Mouse (Mus musculus): ENCODE results near the gene Serinc5.

Serinc5 gene

GRCm38 (mm10) chr13:92705016-92705535 is 94.2 kb downstream of the Serinc5 start:
- no peak for DNase-seq (ENCODE audit: low spot score)

- DNase-seq (ENCODE audit: low spot score), result no peak
Observed at GRCm38 (mm10) chr13:92706342-92707061, 95.6 kb downstream of the Serinc5 start.

- no peak for DNase-seq (ENCODE audit: low spot score)
Observed at GRCm38 (mm10) chr13:92707941-92708340, 97.0 kb downstream of the Serinc5 start.

GRCm38 (mm10) chr13:92708466-92708865 is 97.6 kb downstream of the Serinc5 start:
- no peak for DNase-seq (ENCODE audit: low spot score)

- DNase-seq (ENCODE audit: low spot score), result no peak
Observed at GRCm38 (mm10) chr13:92709535-92709934, 98.6 kb downstream of the Serinc5 start.

- DNase-seq (ENCODE audit: low spot score), result no peak
Observed at GRCm38 (mm10) chr13:92710361-92710760, 99.5 kb downstream of the Serinc5 start.

- DNase-seq (ENCODE audit: low spot score), result no peak
Observed at GRCm38 (mm10) chr13:92711821-92712220, 100.9 kb downstream of the Serinc5 start.

GRCm38 (mm10) chr13:92712619-92713018 is 101.7 kb downstream of the Serinc5 start:
- no peak for DNase-seq (ENCODE audit: low spot score)

- no peak for DNase-seq (ENCODE audit: low spot score)
Observed at GRCm38 (mm10) chr13:92717851-92718665, 107.2 kb downstream of the Serinc5 start.

GRCm38 (mm10) chr13:92721006-92721405 is 110.1 kb downstream of the Serinc5 start:
- DNase-seq (ENCODE audit: low spot score), result no peak

GRCm38 (mm10) chr13:92722389-92722788 is 111.5 kb downstream of the Serinc5 start:
- no peak for DNase-seq (ENCODE audit: low spot score)

- DNase-seq (ENCODE audit: low spot score), result no peak
Observed at GRCm38 (mm10) chr13:92729811-92730210, 118.9 kb downstream of the Serinc5 start.

GRCm38 (mm10) chr13:92731811-92732210 is 120.9 kb downstream of the Serinc5 start:
- DNase-seq (ENCODE audit: low spot score), result no peak

GRCm38 (mm10) chr13:92732836-92733235 is 121.9 kb downstream of the Serinc5 start:
- DNase-seq (ENCODE audit: low spot score), result no peak

GRCm38 (mm10) chr13:92733252-92733651 is 122.4 kb downstream of the Serinc5 start:
- DNase-seq (ENCODE audit: low spot score), result peak; percentile 45

- no peak for DNase-seq (ENCODE audit: low spot score)
Observed at GRCm38 (mm10) chr13:92733741-92734140, 122.8 kb downstream of the Serinc5 start.

- DNase-seq (ENCODE audit: low spot score), result no peak
Observed at GRCm38 (mm10) chr13:92735693-92736092, 124.8 kb downstream of the Serinc5 start.

- DNase-seq (ENCODE audit: low spot score), result no peak
Observed at GRCm38 (mm10) chr13:92736516-92737300, 125.8 kb downstream of the Serinc5 start.

GRCm38 (mm10) chr13:92738821-92739220 is 127.9 kb downstream of the Serinc5 start:
- no peak for DNase-seq (ENCODE audit: low spot score)

- DNase-seq (ENCODE audit: low spot score), result no peak
Observed at GRCm38 (mm10) chr13:92739858-92740257, 129.0 kb downstream of the Serinc5 start.

- DNase-seq (ENCODE audit: low spot score), result peak; percentile 34
Observed at GRCm38 (mm10) chr13:92740671-92741270, 129.9 kb downstream of the Serinc5 start.

GRCm38 (mm10) chr13:92742886-92743285 is 132.0 kb downstream of the Serinc5 start:
- DNase-seq (ENCODE audit: low spot score), result no peak
